Mouse (Mus musculus): Measurements from ENCODE around the gene Acot10. TPM values are rescaled to one million over a fixed set of nuclear protein-coding genes. Genes with fewer than 3 reads are reported as not detected.

Gene Acot10
- polyA plus RNA-seq, 1 experiment = not detected

- no peak overlapping the region for H3K4me3 ChIP-seq (replicated peaks; ENCODE audit: control insufficient read depth, low read depth, low read length)
- no peak for TF ChIP-seq POLR2A (IDR thresholded peaks at IDR 0.05; ENCODE audit: borderline replicate concordance, control insufficient read depth, low read depth, low read length)
- no peak for TF ChIP-seq CTCF (IDR thresholded peaks at IDR 0.05; ENCODE audit: control insufficient read depth, insufficient read depth, low read length)
- H3K4me1 ChIP-seq (ENCODE audit: control insufficient read depth, insufficient read depth, low read length) = no peaks in the 10 kb centered on the region
- H3K27ac ChIP-seq (ENCODE audit: control insufficient read depth, insufficient read depth, low read depth, low read length, poor library complexity) = no peak overlapping the region
- 84% methylated on average over 3 of the region's 3 CpGs for WGBS
Observed at GRCm38 (mm10) chr15:20642905-20643414, 23.6 kb downstream of the Acot10 start.

- 78% methylated on average over 2 of the region's 2 CpGs for WGBS
- no peak overlapping the region for H3K4me3 ChIP-seq (replicated peaks; ENCODE audit: control insufficient read depth, low read depth, low read length)
- no peaks in the 10 kb centered on the region for H3K4me1 ChIP-seq (ENCODE audit: control insufficient read depth, insufficient read depth, low read length)
- H3K27ac ChIP-seq (ENCODE audit: control insufficient read depth, insufficient read depth, low read depth, low read length, poor library complexity) = no peak overlapping the region
- TF ChIP-seq POLR2A (IDR thresholded peaks at IDR 0.05; ENCODE audit: borderline replicate concordance, control insufficient read depth, low read depth, low read length) (no peak), CTCF (IDR thresholded peaks at IDR 0.05; ENCODE audit: control insufficient read depth, insufficient read depth, low read length) (no peak)
Observed at GRCm38 (mm10) chr15:20639155-20639554, 27.4 kb downstream of the Acot10 start.

GRCm38 (mm10) chr15:20634593-20634992, 32.0 kb downstream of the Acot10 start:
- Histone ChIP-seq H3K4me1 (ENCODE audit: control insufficient read depth, insufficient read depth, low read length) (no peaks in the 10 kb centered on the region), H3K27ac (ENCODE audit: control insufficient read depth, insufficient read depth, low read depth, low read length, poor library complexity) (no peak overlapping the region)

More at GRCm38 (mm10) chr15:20634593-20634992, 32.0 kb downstream of the Acot10 start:
- H3K4me3 ChIP-seq (replicated peaks; ENCODE audit: control insufficient read depth, low read depth, low read length) = no peak overlapping the region
- no peak for TF ChIP-seq CTCF (IDR thresholded peaks at IDR 0.05; ENCODE audit: control insufficient read depth, insufficient read depth, low read length)
- no peak for TF ChIP-seq POLR2A (IDR thresholded peaks at IDR 0.05; ENCODE audit: borderline replicate concordance, control insufficient read depth, low read depth, low read length)
- WGBS = 78% methylated on average over 2 of the region's 2 CpGs

Other genes with a start within 250 kb of the Acot10 start
- not detected in 2 replicates for gene Cdh12, start 217.5 kb downstream of the Acot10 start, polyA plus RNA-seq (2011; ENCODE audit: insufficient read depth, insufficient read length, low replicate concordance, missing spikeins)